Mouse (Mus musculus): ENCODE data around the gene Adm. TPM values are rescaled to one million over a fixed set of nuclear protein-coding genes. Genes with fewer than 3 reads are reported as not detected.

The Adm gene
- total RNA-seq, 2 experiments from 2014 or later = 13.6 to 13.7 TPM

DNA sequence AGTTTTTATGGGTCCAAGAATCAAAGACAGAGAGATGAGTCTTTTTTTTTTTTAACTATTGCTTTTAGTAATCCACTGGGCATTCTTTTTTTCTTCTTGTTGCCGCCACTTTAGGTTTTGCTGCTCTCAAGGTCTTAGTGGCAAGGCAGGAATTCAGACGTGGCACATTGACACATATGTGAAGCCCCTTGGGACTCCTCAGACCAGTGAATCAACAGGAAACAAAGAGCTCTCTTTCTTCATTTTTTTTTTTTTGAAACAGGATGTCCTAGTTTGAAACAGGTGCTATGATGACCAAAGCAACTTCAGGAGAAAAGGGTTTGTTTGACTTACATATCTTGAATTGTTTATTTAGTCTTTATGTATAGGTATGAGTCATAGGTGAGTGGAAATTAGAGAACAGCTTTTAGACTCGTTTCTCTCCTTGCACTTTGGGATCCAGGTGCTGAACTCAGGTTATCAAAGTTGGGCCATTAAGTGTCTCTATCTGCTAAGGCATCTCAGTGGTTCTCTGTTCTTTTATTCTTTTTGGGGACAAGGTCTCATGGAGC is 31.0 kb downstream of the Adm start:
- no peak for DNase-seq

DNA sequence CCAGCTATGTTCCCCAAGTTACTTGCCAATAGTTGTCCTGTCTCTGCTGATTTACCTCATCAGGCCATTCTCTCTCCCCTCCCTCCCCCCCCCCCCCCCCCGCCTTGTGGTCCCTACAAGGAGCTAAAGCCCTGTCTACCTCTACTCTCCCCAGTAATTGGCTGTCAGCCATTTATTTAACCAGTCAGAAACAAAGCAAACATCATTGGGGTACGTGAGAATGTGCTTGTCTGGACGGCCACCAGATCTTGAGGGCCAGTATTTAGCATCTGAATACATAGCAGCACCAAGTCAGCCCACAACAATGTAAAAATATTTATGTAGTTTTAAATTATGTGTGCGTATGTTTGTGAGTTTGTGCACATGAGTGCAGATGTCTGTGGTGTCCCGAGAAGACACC is 39.1 kb downstream of the Adm start:
- no peak for DNase-seq

DNA sequence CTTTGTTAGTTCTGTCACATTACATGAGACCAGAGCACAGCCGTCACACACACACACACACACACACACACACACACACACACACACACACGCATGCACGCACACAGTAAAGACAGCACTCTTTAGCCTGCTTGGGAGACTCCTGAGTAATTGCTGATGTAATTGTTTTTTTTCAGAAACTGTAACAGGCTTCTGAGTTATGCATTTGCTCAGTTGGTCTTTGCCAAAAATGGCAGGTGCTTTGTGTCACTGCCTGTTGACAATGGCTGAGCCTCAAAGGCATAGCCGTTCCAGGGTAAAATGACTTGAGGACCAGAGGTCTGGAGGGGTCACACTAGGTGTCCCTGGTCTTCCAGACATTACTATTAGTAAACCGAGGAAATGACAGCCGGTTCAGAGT is 40.8 kb downstream of the Adm start:
- DNase-seq = no peak

DNA sequence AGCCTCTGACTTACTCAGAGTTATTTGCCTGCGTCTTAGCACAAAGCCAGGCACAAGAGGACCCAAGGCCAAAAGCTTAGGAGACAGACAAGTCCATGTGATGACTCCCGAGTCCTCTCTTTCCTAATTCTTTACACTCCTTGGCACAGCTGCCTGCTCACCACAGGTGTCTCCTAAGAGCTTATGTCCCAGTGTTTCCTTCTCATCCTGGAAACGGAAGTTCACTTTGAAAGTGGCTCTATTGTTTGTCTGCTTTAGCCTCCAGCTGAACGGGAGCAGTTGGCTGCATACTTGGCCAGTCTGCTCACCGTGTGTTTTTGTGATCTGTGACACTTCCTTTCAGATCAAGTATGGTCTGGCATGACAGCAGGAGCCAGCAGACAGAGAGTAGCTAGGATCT is 41.3 kb downstream of the Adm start:
- DNase-seq = no peak

DNA sequence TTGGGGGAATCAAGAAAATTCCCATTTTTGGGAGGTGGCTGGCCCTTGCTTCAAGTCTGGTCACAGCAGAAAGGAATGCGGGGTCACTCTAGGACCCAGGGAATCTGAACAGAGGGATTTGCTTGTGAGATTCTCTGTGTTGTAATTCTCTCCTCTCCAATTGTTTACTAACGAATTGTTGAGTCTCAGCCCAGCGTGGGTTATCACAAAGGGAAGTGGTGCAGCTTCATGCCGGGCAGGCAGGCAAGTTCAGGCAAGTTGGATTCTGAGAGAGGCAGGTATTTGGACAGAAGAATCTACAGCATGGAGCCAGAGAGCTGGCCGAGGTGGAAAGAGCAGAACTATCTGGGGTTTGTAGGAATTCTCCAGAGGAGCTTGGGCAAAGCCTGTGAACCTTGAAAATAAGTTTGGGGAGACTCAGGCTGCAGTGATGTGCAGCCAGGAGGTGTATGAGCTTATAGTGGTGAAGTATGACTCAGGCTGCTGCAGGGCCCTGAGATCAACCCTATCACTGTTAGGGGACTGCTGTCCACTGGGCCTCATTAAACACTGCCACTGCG is 43.7 kb downstream of the Adm start:
- DNase-seq = no peak

Other genes with a start within 250 kb of the Adm start
- 10 to 100 TPM; 44.8 to 48.5 TPM for gene Sbf2, start 12.7 kb upstream of the Adm start, total RNA-seq (2021)
- 10 to 100 TPM; 13.9 to 14.7 TPM for gene Ampd3, start 140.5 kb downstream of the Adm start, total RNA-seq (2021)
- 10 to 100 TPM; 46.8 to 76.2 TPM for gene Rnf141, start 216.8 kb downstream of the Adm start, total RNA-seq (2021)
- gene Lyve1, start 235.6 kb downstream of the Adm start, total RNA-seq (2021) = 10 to 100 TPM in 1 of 2 experiments, 1 to 10 TPM in 1; 7.2 to 15.7 TPM